Mouse (Mus musculus) stomach, postnatal 0 days (tissue): Measurements from ENCODE around the gene Tob2. TPM values are rescaled to one million over a fixed set of nuclear protein-coding genes. Genes with fewer than 3 reads are reported as not detected.

ENCODE experiments used
- ATAC-seq: fragments of 200-750 bp; cut with Nextera tagmentation; 2 replicates; pipeline ENCODE4 v1.8.0; 2017; ENCODE audit not compliant: low FRiP score, low TSS enrichment
- DNase-seq: peaks from one replicate; pipeline ENCODE4 v3.0.0-alpha.2; 2016; ENCODE audit warnings: low spot score
- H3K27ac ChIP-seq: fragments of 300-500 bp; sonication (generic); replicated peaks from 2 replicates; pipeline ENCODE4 v1.5.1; 2014; ENCODE audit warnings: mild to moderate bottlenecking, control low read depth
- H3K27me3 ChIP-seq: fragments of 300-500 bp; sonication (generic); 2 replicates; pipeline ENCODE4 v1.6.1; 2014; ENCODE audit warnings: low read length; ENCODE audit not compliant: control insufficient read depth, insufficient read depth
- H3K36me3 ChIP-seq: fragments of 300-500 bp; sonication (generic); 2 replicates; pipeline ENCODE4 v1.6.1; 2014; ENCODE audit warnings: low read length, mixed read lengths; ENCODE audit not compliant: control insufficient read depth, insufficient read depth
- H3K4me1 ChIP-seq: fragments of 300-500 bp; sonication (generic); replicated peaks from 2 replicates; pipeline ENCODE4 v1.6.1; 2014; ENCODE audit warnings: antibody characterized with exemption; ENCODE audit not compliant: control insufficient read depth, insufficient read depth
- H3K4me2 ChIP-seq: fragments of 300-500 bp; sonication (generic); replicated peaks from 2 replicates; pipeline ENCODE4 v1.6.1; 2014; ENCODE audit warnings: low read depth, mild to moderate bottlenecking, control low read depth, moderate library complexity
- H3K4me3 ChIP-seq: fragments of 300-500 bp; sonication (generic); 2 replicates; pipeline ENCODE4 v1.5.1; 2014; ENCODE audit warnings: low read depth, low read length, control low read depth
- H3K9ac ChIP-seq: fragments of 300-500 bp; sonication (generic); 2 replicates; pipeline ENCODE4 v1.6.1; 2014; ENCODE audit warnings: mild to moderate bottlenecking, low read length, control low read depth, mixed read lengths
- H3K9me3 ChIP-seq: fragments of 300-500 bp; sonication (generic); 2 replicates; pipeline ENCODE4 v1.6.1; 2016; ENCODE audit warnings: low read length; ENCODE audit not compliant: control insufficient read depth
- CTCF ChIP-seq: IDR thresholded peaks from 2 replicates; pipeline ENCODE4 v1.5.1; 2016; ENCODE audit warnings: antibody characterized with exemption, low read depth, mild to moderate bottlenecking, moderate library complexity
- EP300 ChIP-seq: optimal IDR thresholded peaks from 2 replicates; pipeline ENCODE3; 2016; ENCODE audit warnings: antibody characterized with exemption
- WGBS: fragments of 180-500 bp; shearing (Covaris S2); extraction: QIAGEN DNeasy Blood & Tissue Kit; methylation state at CpG from one replicate; pipeline ENCODE4 v1.1.7; 2014; 5-methylcytosine and 5-hydroxymethylcytosine counted together
- polyA plus RNA-seq: library from polyadenylated mRNA; unstranded; fragments of >200 nt; fragmentation: Nextera tagmentation; extraction: Ambion mirVana; gene quantifications from 2 replicates; pipeline ENCODE4 v1.2.1, GENCODE M21; 2015

The Tob2 gene
- polyA plus RNA-seq, 1 experiment from 2014 or later, result 20.5 TPM

DNA sequence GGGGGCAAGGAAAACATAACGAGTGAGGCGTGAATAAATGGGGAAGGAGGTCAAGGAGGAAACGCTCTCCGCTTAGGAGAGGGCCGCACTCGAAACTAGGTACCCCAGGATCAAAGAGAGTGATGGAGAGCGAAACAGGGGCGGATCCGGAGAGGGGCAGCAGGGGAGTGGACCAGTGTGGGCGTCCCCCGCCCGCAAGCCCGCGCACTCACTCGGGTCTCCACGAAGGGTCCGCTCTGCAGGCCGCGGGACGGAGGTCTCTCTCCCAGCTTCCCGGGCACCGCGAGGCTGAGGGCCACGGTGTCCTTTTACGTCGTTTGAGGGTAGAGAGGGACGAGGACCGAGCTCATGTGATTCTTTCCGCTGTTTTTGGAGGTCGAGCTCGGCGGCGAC lies 876 bp downstream of the Tob2 start:
- under 1% methylated on average over 33 of the region's 33 CpGs for WGBS
- Histone ChIP-seq H3K9ac (peak overlapping the region; percentile 94), H3K27ac (peak overlapping the region; percentile 98), H3K27me3 (no peaks in the 10 kb centered on the region), H3K4me3 (peak overlapping the region; percentile 84), H3K4me1 (no peaks in the 10 kb centered on the region; the same call in 1 of the 2 replicates), H3K9me3 (no peaks in the 10 kb centered on the region), H3K36me3 (no peaks in the 10 kb centered on the region), H3K4me2 (peak overlapping the region; percentile 60)
- peak; percentile 5; the same call in 1 of the 2 replicates for ATAC-seq
- no peak for TF ChIP-seq EP300
- no peak for TF ChIP-seq CTCF
- DNase-seq, result no peak

DNA sequence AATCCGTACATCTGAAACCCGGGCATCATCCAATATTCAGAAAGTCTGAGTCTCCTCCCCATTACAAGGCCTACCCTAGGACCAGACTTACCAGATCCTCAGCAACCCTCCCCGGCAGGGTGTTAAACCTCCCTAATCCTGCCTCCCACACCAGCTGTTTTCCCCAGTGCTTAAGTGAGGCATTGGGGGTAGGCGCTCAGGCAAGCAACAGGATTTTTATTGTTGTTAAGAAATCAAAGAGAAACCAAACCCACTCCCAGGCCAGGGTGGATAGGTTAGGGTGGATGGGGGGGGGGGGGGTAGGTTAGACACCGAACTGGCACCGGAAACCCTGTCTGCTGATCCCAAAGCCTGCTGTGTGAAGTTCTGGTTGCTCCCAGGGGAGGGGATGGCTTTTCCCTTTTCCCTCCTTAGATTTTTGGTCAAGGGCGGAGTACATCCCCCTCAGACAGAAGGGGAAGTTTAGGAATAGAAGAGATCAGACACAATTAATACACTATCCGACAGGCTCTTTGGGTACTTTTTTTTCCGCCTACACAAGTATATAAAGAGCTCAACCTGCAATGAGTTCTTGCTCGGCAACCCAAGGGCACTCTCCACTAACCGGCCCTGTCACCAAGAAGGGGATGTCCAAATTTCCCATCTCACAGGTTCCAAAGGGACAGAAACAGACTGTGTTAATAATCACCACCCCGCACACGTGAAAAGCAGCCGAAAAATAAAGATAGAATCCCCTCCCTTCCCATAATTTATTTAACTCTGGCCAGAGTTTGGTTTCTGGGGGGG lies 1.5 kb downstream of the Tob2 start:
- H3K4me2 ChIP-seq, result peak overlapping the region; percentile 60
- H3K4me1 ChIP-seq, result no peaks in the 10 kb centered on the region; the same call in 1 of the 2 replicates
- DNase-seq (no peak), ATAC-seq (no peak)
- H3K36me3 ChIP-seq, result no peaks in the 10 kb centered on the region
- peak overlapping the region; percentile 98 for H3K27ac ChIP-seq
- TF ChIP-seq CTCF (no peak), EP300 (no peak)
- no peaks in the 10 kb centered on the region for H3K27me3 ChIP-seq
- no peaks in the 10 kb centered on the region for H3K9me3 ChIP-seq
- H3K4me3 ChIP-seq, result peak overlapping the region; percentile 84
- H3K9ac ChIP-seq, result peak overlapping the region; percentile 94
- WGBS, result 1% methylated on average over 14 of the region's 14 CpGs

DNA sequence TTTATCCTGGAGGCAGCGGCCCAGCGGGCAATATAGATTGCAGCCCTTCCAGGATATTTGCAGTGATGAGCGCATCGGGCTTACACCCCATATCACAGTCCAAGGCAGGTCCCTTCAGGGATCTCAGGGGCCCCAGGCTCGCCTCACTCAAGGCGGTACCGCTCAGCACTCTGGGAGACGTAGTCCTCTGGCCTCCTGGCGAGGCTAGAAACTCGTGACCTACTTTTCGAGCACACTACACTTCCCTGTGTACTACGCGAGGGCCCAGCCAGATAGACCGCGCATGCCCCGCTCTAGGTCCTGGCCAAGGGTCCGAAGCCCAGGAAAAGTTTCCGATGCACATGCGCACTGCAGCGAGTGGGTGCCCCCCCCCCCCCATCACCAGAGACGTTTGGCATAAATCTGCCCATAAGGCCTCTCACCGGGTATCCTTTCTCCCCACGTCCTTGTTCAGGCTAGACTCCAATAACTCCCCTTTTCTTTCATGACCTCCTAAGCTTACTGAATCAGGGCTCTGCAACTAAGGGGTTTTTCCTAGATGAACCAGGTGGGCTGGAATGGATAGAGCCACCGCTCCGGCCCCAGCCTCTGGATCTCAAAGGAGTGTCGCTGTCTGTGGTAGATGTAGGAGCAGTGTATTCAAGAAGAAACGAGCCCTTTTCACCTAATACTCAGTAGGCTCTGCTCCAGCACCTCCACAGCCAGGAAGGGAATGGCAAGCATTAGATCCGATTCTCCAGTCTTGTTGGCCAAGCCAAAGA lies 2.4 kb downstream of the Tob2 start:
- WGBS, result under 1% methylated on average over 28 of the region's 28 CpGs

DNA sequence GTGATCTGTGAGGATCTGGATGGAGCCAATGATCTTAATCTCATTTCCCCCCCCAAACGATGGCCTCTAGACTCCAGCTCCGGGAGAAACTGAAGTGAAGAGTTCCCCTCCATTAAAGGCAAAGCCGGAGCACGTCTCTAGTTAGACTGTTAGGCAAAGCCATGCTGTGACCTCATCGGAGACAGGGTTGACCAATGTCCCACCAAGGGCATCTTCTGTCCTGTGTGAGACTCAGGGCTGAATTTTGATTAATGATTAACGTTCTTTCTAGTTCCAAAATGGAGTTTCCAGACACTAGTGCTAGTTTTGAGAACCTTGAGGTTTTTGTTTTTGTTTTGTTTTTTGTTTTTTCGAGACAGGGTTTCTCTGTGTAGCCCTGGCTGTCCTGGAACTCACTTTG lies 5.5 kb downstream of the Tob2 start:
- no peak overlapping the region for H3K4me2 ChIP-seq
- ATAC-seq (no peak), DNase-seq (no peak)
- WGBS, result 82% methylated on average over 7 of the region's 7 CpGs
- no peaks in the 10 kb centered on the region for H3K27me3 ChIP-seq
- H3K4me1 ChIP-seq, result no peaks in the 10 kb centered on the region; the same call in 1 of the 2 replicates
- H3K36me3 ChIP-seq, result peaks cover 25% of the 10 kb centered on the region
- H3K9me3 ChIP-seq, result no peaks in the 10 kb centered on the region
- no peak overlapping the region for H3K9ac ChIP-seq
- H3K27ac ChIP-seq, result no peak overlapping the region
- TF ChIP-seq EP300, result no peak
- TF ChIP-seq CTCF, result no peak
- H3K4me3 ChIP-seq, result no peak overlapping the region

More for the DNA sequence above, 2.4 kb downstream of the Tob2 start:
- TF ChIP-seq CTCF (no peak), EP300 (no peak)
- H3K4me3 ChIP-seq, result peak overlapping the region; percentile 84
- H3K4me1 ChIP-seq, result no peaks in the 10 kb centered on the region; the same call in 1 of the 2 replicates
- peak overlapping the region; percentile 98 for H3K27ac ChIP-seq
- peak; percentile 89 for ATAC-seq
- DNase-seq, result peak; percentile 88
- no peaks in the 10 kb centered on the region for H3K27me3 ChIP-seq
- H3K4me2 ChIP-seq, result peak overlapping the region; percentile 60
- peaks cover 3% of the 10 kb centered on the region; the same call in 1 of the 2 replicates for H3K36me3 ChIP-seq
- H3K9ac ChIP-seq, result peak overlapping the region; percentile 94
- H3K9me3 ChIP-seq, result no peaks in the 10 kb centered on the region

DNA sequence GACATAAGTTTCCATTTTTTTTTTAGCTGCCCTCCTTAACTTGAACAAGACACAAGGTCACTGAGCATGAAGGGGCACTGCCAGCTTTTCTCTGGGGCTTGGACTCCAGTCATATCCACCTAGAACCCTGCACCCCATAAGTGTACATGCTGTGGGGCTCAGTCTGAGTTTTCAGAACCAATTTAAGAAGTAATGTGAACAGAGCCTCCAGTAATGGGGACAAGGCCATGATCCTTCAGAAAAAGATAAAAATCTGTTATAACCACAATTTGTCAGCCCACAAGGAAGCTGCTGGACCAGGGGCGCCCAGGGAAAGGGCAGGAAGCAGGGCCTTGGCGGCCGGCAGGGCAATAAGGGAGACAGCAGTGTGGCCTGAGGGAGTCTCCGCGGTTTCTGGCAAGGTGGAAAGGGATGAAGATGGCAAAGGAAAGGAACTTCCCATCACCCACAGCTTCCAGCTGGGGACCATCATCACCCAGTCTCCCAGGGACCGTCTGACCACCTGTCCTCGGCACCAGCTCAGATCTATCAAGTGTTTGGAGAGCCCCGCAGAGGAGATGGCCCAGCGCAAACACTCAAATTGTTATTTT lies 6.1 kb downstream of the Tob2 start:
- no peak overlapping the region for H3K27ac ChIP-seq
- no peak overlapping the region for H3K4me3 ChIP-seq
- no peak overlapping the region for H3K4me2 ChIP-seq
- H3K9ac ChIP-seq, result no peak overlapping the region
- peaks cover 25% of the 10 kb centered on the region for H3K36me3 ChIP-seq
- TF ChIP-seq EP300 (no peak), CTCF (no peak)
- ATAC-seq, result no peak
- peak; percentile 10 for DNase-seq
- WGBS, result 77% methylated on average over 9 of the region's 9 CpGs
- no peaks in the 10 kb centered on the region; the same call in 1 of the 2 replicates for H3K4me1 ChIP-seq
- H3K27me3 ChIP-seq, result no peaks in the 10 kb centered on the region
- no peaks in the 10 kb centered on the region for H3K9me3 ChIP-seq
